Mouse (Mus musculus) CH12.LX (cell line): ENCODE data around the gene Zmynd8. TPM values are rescaled to one million over a fixed set of nuclear protein-coding genes. Genes with fewer than 3 reads are reported as not detected.

Source experiments
- DNase-seq: peaks from one replicate; pipeline ENCODE4 v3.0.0-alpha.2; 2013; ENCODE audit errors: extremely low read depth
- H3K27ac ChIP-seq: 2 replicates; pipeline ENCODE4 v1.5.1; 2012; ENCODE audit warnings: low read depth, mild to moderate bottlenecking, control low read depth, moderate library complexity; ENCODE audit not compliant: insufficient read depth
- H3K27me3 ChIP-seq: replicated peaks from 2 replicates; pipeline ENCODE3; 2012; ENCODE audit warnings: inconsistent platforms
- H3K36me3 ChIP-seq, 2 experiments: replicated peaks in 1 of 2; 2 replicates each; pipeline versions ENCODE3 to v1.6.1; 2012; ENCODE audit warnings: inconsistent platforms in 1 of 2, low read length in 1 of 2, mild to moderate bottlenecking in 1 of 2, mixed read lengths in 1 of 2, moderate library complexity in 1 of 2; ENCODE audit not compliant: control insufficient read depth in 1 of 2, insufficient read depth in 1 of 2
- H3K4me1 ChIP-seq, 2 experiments: 2 replicates each; pipeline ENCODE4 v1.6.1; 2012; ENCODE audit warnings: inconsistent platforms in 1 of 2, moderate library complexity in 1 of 2; ENCODE audit not compliant: insufficient read depth in 2 of 2, control insufficient read depth in 1 of 2
- H3K4me2 ChIP-seq: 2 replicates; pipeline ENCODE4 v1.6.1; 2012; ENCODE audit warnings: low read depth, mild to moderate bottlenecking, control low read depth; ENCODE audit not compliant: poor library complexity, insufficient read depth, severe bottlenecking
- H3K4me3 ChIP-seq, 3 experiments: fragments of 150-350 bp in 1 of 3; sonication (generic) in 1 of 3; replicated peaks in 1 of 3; 2 replicates each; pipeline versions ENCODE3 to v1.5.1; 2011 to 2012; ENCODE audit warnings: low read depth in 2 of 3, low read length in 2 of 3, mild to moderate bottlenecking in 2 of 3, moderate library complexity in 2 of 3, control low read depth in 1 of 3, improper control_type of control experiment in 1 of 3, inconsistent platforms in 1 of 3, mixed read lengths in 1 of 3; ENCODE audit not compliant: poor library complexity in 1 of 3
- H3K79me2 ChIP-seq: replicated peaks from 2 replicates; pipeline ENCODE4 v1.6.1; 2012; ENCODE audit warnings: mild to moderate bottlenecking, moderate library complexity; ENCODE audit not compliant: control insufficient read depth, poor library complexity, insufficient read depth, severe bottlenecking; ENCODE audit errors: extremely low read depth
- H3K9ac ChIP-seq: 2 replicates; pipeline ENCODE4 v1.6.1; 2012; ENCODE audit warnings: low read depth, mild to moderate bottlenecking, control low read depth, moderate library complexity; ENCODE audit not compliant: insufficient read depth
- H3K9me3 ChIP-seq: replicated peaks from 2 replicates; pipeline ENCODE3; 2012; ENCODE audit warnings: low read length, inconsistent platforms, mixed read lengths
- BHLHE40 ChIP-seq: IDR thresholded peaks from 2 replicates; pipeline ENCODE4 v1.6.1; 2011; ENCODE audit warnings: mild to moderate bottlenecking, low read depth, low read length, improper control_type of control experiment
- CHD1 ChIP-seq: IDR thresholded peaks from 2 replicates; pipeline ENCODE4 v1.6.1; 2012; ENCODE audit warnings: low read depth, low read length, improper control_type of control experiment, inconsistent platforms
- CHD2 ChIP-seq: IDR thresholded peaks from 2 replicates; pipeline ENCODE4 v1.6.1; 2011; ENCODE audit warnings: low read length, improper control_type of control experiment
- CTCF ChIP-seq, 2 experiments: IDR thresholded peaks in 1 of 2; conservative IDR thresholded peaks in 1 of 2; 2 replicates each; pipeline ENCODE4 v1.5.1; 2011 to 2012; ENCODE audit warnings: low read depth in 2 of 2, low read length in 2 of 2, improper control_type of control experiment in 1 of 2, inconsistent platforms in 1 of 2, mild to moderate bottlenecking in 1 of 2, moderate library complexity in 1 of 2
- ELF1 ChIP-seq: IDR thresholded peaks from 2 replicates; pipeline ENCODE4 v1.6.1; 2014; ENCODE audit warnings: low read depth, mild to moderate bottlenecking, inconsistent platforms, low read length, improper control_type of control experiment
- EP300 ChIP-seq: IDR thresholded peaks from 2 replicates; pipeline ENCODE4 v1.6.1; 2011; ENCODE audit warnings: low read length, improper control_type of control experiment
- ETS1 ChIP-seq: conservative IDR thresholded peaks from 2 replicates; pipeline ENCODE4 v1.6.1; 2012; ENCODE audit warnings: low read depth, mild to moderate bottlenecking, inconsistent platforms, low read length, improper control_type of control experiment, moderate library complexity
- HCFC1 ChIP-seq: IDR thresholded peaks from 2 replicates; pipeline ENCODE4 v1.6.1; 2012; ENCODE audit warnings: low read depth, mild to moderate bottlenecking, inconsistent platforms, low read length, improper control_type of control experiment
- IRF4 ChIP-seq: IDR thresholded peaks from 2 replicates; pipeline ENCODE4 v1.6.1; 2014; ENCODE audit warnings: low read depth, mild to moderate bottlenecking, inconsistent platforms, low read length, improper control_type of control experiment
- JUN ChIP-seq: IDR thresholded peaks from 2 replicates; pipeline ENCODE4 v1.6.1; 2011; ENCODE audit warnings: low read depth, mild to moderate bottlenecking, low read length, improper control_type of control experiment, moderate library complexity; ENCODE audit not compliant: insufficient read depth
- KAT2A ChIP-seq: IDR thresholded peaks from 2 replicates; pipeline ENCODE4 v1.6.1; 2012; ENCODE audit warnings: low read length, improper control_type of control experiment, inconsistent platforms; ENCODE audit not compliant: insufficient replicate concordance
- MAFK ChIP-seq: IDR thresholded peaks from 2 replicates; pipeline ENCODE4 v1.6.1; 2011; ENCODE audit warnings: low read length, improper control_type of control experiment; ENCODE audit not compliant: insufficient replicate concordance
- MAX ChIP-seq: IDR thresholded peaks from 2 replicates; pipeline ENCODE4 v1.6.1; 2011; ENCODE audit warnings: low read length, improper control_type of control experiment
- MAZ ChIP-seq: IDR thresholded peaks from 2 replicates; pipeline ENCODE4 v1.6.1; 2012; ENCODE audit warnings: low read depth, mild to moderate bottlenecking, inconsistent platforms, low read length, improper control_type of control experiment, moderate library complexity
- MEF2A ChIP-seq: IDR thresholded peaks from 2 replicates; pipeline ENCODE4 v1.6.1; 2014; ENCODE audit warnings: low read depth, mild to moderate bottlenecking, inconsistent platforms, low read length, improper control_type of control experiment, borderline replicate concordance
- MXI1 ChIP-seq: IDR thresholded peaks from 2 replicates; pipeline ENCODE4 v1.6.1; 2011; ENCODE audit warnings: mild to moderate bottlenecking, low read depth, low read length, improper control_type of control experiment
- MYC ChIP-seq: IDR thresholded peaks from 2 replicates; pipeline ENCODE4 v1.6.1; 2011; ENCODE audit warnings: low read depth, mild to moderate bottlenecking, improper control_type of control experiment, low read length
- NELFE ChIP-seq: IDR thresholded peaks from 2 replicates; pipeline ENCODE4 v1.6.1; 2011; ENCODE audit warnings: low read depth, low read length, improper control_type of control experiment
- NRF1 ChIP-seq: IDR thresholded peaks from 2 replicates; pipeline ENCODE4 v1.6.1; 2014; ENCODE audit warnings: low read depth, mild to moderate bottlenecking, inconsistent platforms, low read length, improper control_type of control experiment, moderate library complexity
- PAX5 ChIP-seq: IDR thresholded peaks from 2 replicates; pipeline ENCODE4 v1.6.1; 2012; ENCODE audit warnings: low read length, inconsistent platforms, mixed read lengths
- POLR2A ChIP-seq: IDR thresholded peaks from 2 replicates; pipeline ENCODE4 v1.6.1; 2011; ENCODE audit warnings: low read depth, mild to moderate bottlenecking, improper control_type of control experiment, low read length
- POLR2AphosphoS2 ChIP-seq: IDR thresholded peaks from 2 replicates; pipeline ENCODE4 v1.6.1; 2011; ENCODE audit warnings: low read depth, low read length, improper control_type of control experiment
- RAD21 ChIP-seq: IDR thresholded peaks from 2 replicates; pipeline ENCODE4 v1.6.1; 2011; ENCODE audit warnings: low read depth, mild to moderate bottlenecking, low read length, improper control_type of control experiment, moderate library complexity
- SMC3 ChIP-seq: IDR thresholded peaks from 2 replicates; pipeline ENCODE4 v1.6.1; 2011; ENCODE audit warnings: low read depth, low read length, improper control_type of control experiment
- TBP ChIP-seq: conservative IDR thresholded peaks from 2 replicates; pipeline ENCODE4 v1.6.1; 2011; ENCODE audit warnings: low read depth, low read length, improper control_type of control experiment
- TCF12 ChIP-seq: IDR thresholded peaks from 2 replicates; pipeline ENCODE4 v1.6.1; 2014; ENCODE audit warnings: low read depth, mild to moderate bottlenecking, inconsistent platforms, low read length, improper control_type of control experiment
- UBTF ChIP-seq: IDR thresholded peaks from 2 replicates; pipeline ENCODE4 v1.6.1; 2012; ENCODE audit warnings: low read depth, mild to moderate bottlenecking, inconsistent platforms, low read length, improper control_type of control experiment, moderate library complexity
- USF1 ChIP-seq: IDR thresholded peaks from 2 replicates; pipeline ENCODE4 v1.6.1; 2014; ENCODE audit warnings: low read depth, mild to moderate bottlenecking, inconsistent platforms, low read length, improper control_type of control experiment
- USF2 ChIP-seq: conservative IDR thresholded peaks from 2 replicates; pipeline ENCODE4 v1.6.1; 2011; ENCODE audit warnings: low read depth, low read length, improper control_type of control experiment
- ZMIZ1 ChIP-seq: IDR thresholded peaks from 2 replicates; pipeline ENCODE4 v1.6.1; 2012; ENCODE audit warnings: low read depth, mild to moderate bottlenecking, inconsistent platforms, low read length, improper control_type of control experiment
- dilution Hi-C: fragments of 300-500 bp; cut with MboI; formaldehyde crosslinking; loops from 2 replicates; pipeline ENCODE4 v1.14.3; 2020; ENCODE audit warnings: low sequenced_read_pairs; ENCODE audit not compliant: extremely low pct_unique_long_range_greater_than_20kb, extremely low pct_ligation_motif_present
- in situ Hi-C: fragments of 300-500 bp; cut with MboI; formaldehyde crosslinking; loops from 3 replicates; pipeline ENCODE4 v1.14.3; 2019; ENCODE audit warnings: low sequenced_read_pairs, low pct_ligation_motif_present, low pct_unique_long_range_greater_than_20kb, mixed read lengths
- polyA plus RNA-seq: library from polyadenylated mRNA; unstranded; fragments of >175 nt; gene quantifications from 2 replicates; pipeline ENCODE4 v1.2.1, GENCODE M21; 2012; ENCODE audit warnings: low read depth; ENCODE audit not compliant: insufficient read length
- total RNA-seq, 2 experiments: library from RNA; depleted of rRNA; stranded (reverse); fragments of 300-350 nt in 1 of 2; fragments of >200 nt in 1 of 2; gene quantifications; 2 replicates each; pipeline ENCODE4 v1.2.3; 2012 to 2014

Gene Zmynd8
- total and polyA plus RNA-seq, 3 experiments, result 33.6 to 84.5 (median 35.1) TPM

DNA sequence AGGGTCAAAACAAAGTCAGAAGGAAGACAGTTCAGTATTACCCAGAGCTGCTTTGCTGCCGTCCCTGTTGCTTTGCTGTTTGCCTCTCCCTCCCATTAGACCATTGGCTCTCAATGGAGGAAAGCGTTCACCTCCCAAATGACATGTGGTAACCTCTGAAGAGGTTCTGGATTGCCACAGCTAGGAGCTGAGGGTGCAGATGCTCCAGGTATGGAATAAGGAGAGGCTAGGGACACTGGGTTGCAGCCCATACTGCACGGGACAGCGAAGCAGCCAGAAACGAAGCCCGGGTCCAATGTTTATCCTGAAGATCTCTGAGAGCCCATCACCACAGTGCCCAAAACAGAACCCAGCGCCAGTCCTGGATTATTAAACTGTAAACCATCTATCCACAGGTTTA is 9.6 kb downstream of the Zmynd8 start:
- H3K4me3 ChIP-seq, result no peak overlapping the region
- dilution Hi-C loops (no loop called here), in situ Hi-C loops (no loop called here)
- H3K9ac ChIP-seq, result peak overlapping the region; percentile 8; the same call in 1 of the 2 replicates
- peak overlapping the region; percentile 95 for H3K27ac ChIP-seq
- no peak overlapping the region for H3K4me2 ChIP-seq
- H3K36me3 ChIP-seq, result no peaks in the 10 kb centered on the region
- no peaks in the 10 kb centered on the region for H3K27me3 ChIP-seq
- peaks cover 33 to 65% of the 10 kb centered on the region in 2 experiments for H3K4me1 ChIP-seq
- no peaks in the 10 kb centered on the region for H3K79me2 ChIP-seq
- DNase-seq, result no peak
- no peaks in the 10 kb centered on the region for H3K9me3 ChIP-seq
- TF ChIP-seq HCFC1 (no peak), POLR2A (0 out of 2 replicates have a peak, but pooled peaks have one; percentile 9)

DNA sequence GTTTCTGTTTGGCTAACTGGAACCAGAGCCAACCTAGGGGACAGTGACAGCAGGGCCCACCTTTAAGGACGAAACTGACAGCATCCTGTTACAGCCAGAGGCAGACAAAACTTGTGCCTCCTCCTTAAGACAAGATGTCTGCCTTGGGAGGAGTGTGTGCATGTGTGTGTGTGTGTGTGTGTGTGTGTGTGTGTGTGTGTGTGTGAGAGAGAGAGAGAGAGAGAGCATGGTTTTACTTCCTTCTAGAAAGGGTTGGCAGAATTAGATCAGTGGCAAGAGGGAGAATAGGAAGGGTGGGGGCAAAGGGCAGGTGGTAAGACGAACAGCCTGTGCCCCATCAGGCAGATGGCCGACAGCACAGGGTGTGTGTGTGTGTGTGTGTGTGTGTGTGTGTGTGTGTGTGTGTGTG is 10.0 kb downstream of the Zmynd8 start:
- Histone ChIP-seq H3K4me1 (peaks cover 33 to 61% of the 10 kb centered on the region in 2 experiments), H3K9ac (peak overlapping the region; percentile 61)

DNA sequence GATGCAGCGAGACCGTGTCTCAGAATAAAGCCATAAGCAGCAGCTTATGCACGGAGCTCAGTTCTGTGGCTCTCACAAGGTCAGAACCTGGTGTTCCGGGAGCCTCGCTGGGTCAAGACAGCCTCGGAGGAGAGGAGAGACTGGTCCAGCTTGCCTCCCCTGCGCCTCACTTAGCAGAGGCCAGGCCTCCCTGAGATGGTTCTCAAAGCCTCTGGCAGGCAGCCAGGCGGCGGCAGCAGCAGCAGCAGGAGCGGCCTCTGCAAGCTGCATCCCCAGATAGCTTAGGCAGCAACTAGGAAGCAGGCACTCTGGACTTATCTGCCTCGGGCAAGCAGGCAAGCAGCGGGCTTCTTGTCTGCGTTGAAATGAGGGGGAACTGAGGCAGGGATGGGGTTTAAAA is 10.4 kb downstream of the Zmynd8 start:
- dilution Hi-C loops (no loop called here), in situ Hi-C loops (no loop called here)
- H3K9ac ChIP-seq, result peak overlapping the region; percentile 61

More for the DNA sequence above, 10.0 kb downstream of the Zmynd8 start:
- H3K9me3 ChIP-seq, result no peaks in the 10 kb centered on the region
- DNase-seq, result peak; percentile 63
- H3K4me3 ChIP-seq, result peak overlapping the region in 1 of 3 experiments; percentile 28
- H3K79me2 ChIP-seq, result peaks cover 3% of the 10 kb centered on the region
- peak; percentile 65 for TF ChIP-seq IRF4
- TF ChIP-seq POLR2A, result peak; percentile 46; the same call in 1 of the 2 replicates
- no peak for TF ChIP-seq JUN
- no peak for TF ChIP-seq USF2
- no peak; the same call in 1 of the 2 replicates for TF ChIP-seq ETS1
- no peak for TF ChIP-seq MAFK
- TF ChIP-seq BHLHE40, result 0 out of 2 replicates have a peak, but pooled peaks have one; percentile 26
- no peak for TF ChIP-seq SMC3
- no peak for TF ChIP-seq UBTF
- TF ChIP-seq RAD21, result no peak
- peak; percentile 64; the same call in 1 of the 2 replicates for TF ChIP-seq MEF2A
- TF ChIP-seq EP300, result 0 out of 2 replicates have a peak, but pooled peaks have one; percentile 33
- TF ChIP-seq MAZ, result peak; percentile 87
- TF ChIP-seq PAX5, result no peak
- 0 out of 2 replicates have a peak, but pooled peaks have one; percentile 8 for TF ChIP-seq NRF1
- no peak for TF ChIP-seq CHD2
- no peak for TF ChIP-seq POLR2AphosphoS2
- TF ChIP-seq MXI1, result 0 out of 2 replicates have a peak, but pooled peaks have one; percentile 22
- no peak for TF ChIP-seq USF1
- no peak for TF ChIP-seq KAT2A
- TF ChIP-seq HCFC1, result no peak
- peak; percentile 56; the same call in 1 of the 2 replicates for TF ChIP-seq MAX
- no peak for TF ChIP-seq CTCF (conservative IDR thresholded peaks at IDR 0.05 in 1 of 2, IDR thresholded peaks at IDR 0.05 in 1 of 2; ENCODE audit: low read depth in 2 of 2, low read length in 2 of 2)
- TF ChIP-seq MYC, result peak; percentile 68
- peak; percentile 60 for TF ChIP-seq TCF12
- TF ChIP-seq TBP, result no peak
- no peak for TF ChIP-seq ZMIZ1
- peak overlapping the region; percentile 95 for H3K27ac ChIP-seq
- in situ Hi-C loops (no loop called here), dilution Hi-C loops (no loop called here)
- peak overlapping the region; percentile 29; the same call in 1 of the 2 replicates for H3K4me2 ChIP-seq
- H3K36me3 ChIP-seq, result no peaks in the 10 kb centered on the region
- no peaks in the 10 kb centered on the region for H3K27me3 ChIP-seq

More for the DNA sequence above, 10.4 kb downstream of the Zmynd8 start:
- H3K4me2 ChIP-seq, result peak overlapping the region; percentile 29; the same call in 1 of the 2 replicates
- H3K27me3 ChIP-seq, result no peaks in the 10 kb centered on the region
- H3K4me1 ChIP-seq, result peaks cover 33 to 61% of the 10 kb centered on the region in 2 experiments
- H3K4me3 ChIP-seq, result peak overlapping the region in 1 of 3 experiments; percentile 28
- peak; percentile 14; the same call in 1 of the 2 replicates for TF ChIP-seq NELFE
- TF ChIP-seq CHD1, result 0 out of 2 replicates have a peak, but pooled peaks have one; percentile 37
- no peak for TF ChIP-seq HCFC1
- peak; percentile 5; the same call in 1 of the 2 replicates for TF ChIP-seq ELF1
- TF ChIP-seq MXI1, result 0 out of 2 replicates have a peak, but pooled peaks have one; percentile 4
- TF ChIP-seq, all 38 proteins: peak for 4
- Histone ChIP-seq H3K36me3 (no peaks in the 10 kb centered on the region), H3K79me2 (peaks cover 7% of the 10 kb centered on the region), H3K9me3 (no peaks in the 10 kb centered on the region), H3K27ac (peak overlapping the region; percentile 95)
- peak; percentile 37 for DNase-seq
